Mouse (Mus musculus) bone marrow, adult 2 months (tissue): Measurements from ENCODE around the gene Rmdn2. TPM values are rescaled to one million over a fixed set of nuclear protein-coding genes. Genes with fewer than 3 reads are reported as not detected.

Experiments used
- H3K27ac ChIP-seq: fragments of 200-500 bp; 2 replicates; pipeline ENCODE4 v1.5.1; 2012; ENCODE audit warnings: low read depth, mild to moderate bottlenecking, control low read depth, inconsistent platforms, low read length; ENCODE audit not compliant: control insufficient read depth, poor library complexity, insufficient read depth
- H3K4me1 ChIP-seq: fragments of 200-500 bp; 2 replicates; pipeline ENCODE4 v1.6.1; 2011; ENCODE audit warnings: low read length; ENCODE audit not compliant: control insufficient read depth, insufficient read depth
- H3K4me3 ChIP-seq: fragments of 200-500 bp; replicated peaks from 2 replicates; pipeline ENCODE3; 2011; ENCODE audit warnings: mild to moderate bottlenecking, low read depth, low read length, control low read depth; ENCODE audit not compliant: control insufficient read depth
- CTCF ChIP-seq: fragments of 200-500 bp; IDR thresholded peaks from 2 replicates; pipeline ENCODE4 v1.5.1; 2011; ENCODE audit warnings: low read length, control low read depth; ENCODE audit not compliant: control insufficient read depth, insufficient read depth
- POLR2A ChIP-seq: fragments of 200-500 bp; IDR thresholded peaks from 2 replicates; pipeline ENCODE4 v1.6.1; 2011; ENCODE audit warnings: low read depth, mild to moderate bottlenecking, control low read depth, low read length, borderline replicate concordance; ENCODE audit not compliant: control insufficient read depth
- WGBS: fragments of 180-500 bp; shearing (Covaris S2); methylation state at CpG from one replicate; pipeline ENCODE4 v1.1.7; 2018; 5-methylcytosine and 5-hydroxymethylcytosine counted together
- polyA plus RNA-seq: library from polyadenylated mRNA; stranded (reverse); fragments of >200 nt; gene quantifications from 2 replicates; pipeline ENCODE4 v1.2.4, GENCODE M21; 2011; ENCODE audit warnings: low replicate concordance; ENCODE audit not compliant: missing spikeins, insufficient read depth, insufficient read length

The Rmdn2 gene
- polyA plus RNA-seq, 1 experiment = not detected

DNA sequence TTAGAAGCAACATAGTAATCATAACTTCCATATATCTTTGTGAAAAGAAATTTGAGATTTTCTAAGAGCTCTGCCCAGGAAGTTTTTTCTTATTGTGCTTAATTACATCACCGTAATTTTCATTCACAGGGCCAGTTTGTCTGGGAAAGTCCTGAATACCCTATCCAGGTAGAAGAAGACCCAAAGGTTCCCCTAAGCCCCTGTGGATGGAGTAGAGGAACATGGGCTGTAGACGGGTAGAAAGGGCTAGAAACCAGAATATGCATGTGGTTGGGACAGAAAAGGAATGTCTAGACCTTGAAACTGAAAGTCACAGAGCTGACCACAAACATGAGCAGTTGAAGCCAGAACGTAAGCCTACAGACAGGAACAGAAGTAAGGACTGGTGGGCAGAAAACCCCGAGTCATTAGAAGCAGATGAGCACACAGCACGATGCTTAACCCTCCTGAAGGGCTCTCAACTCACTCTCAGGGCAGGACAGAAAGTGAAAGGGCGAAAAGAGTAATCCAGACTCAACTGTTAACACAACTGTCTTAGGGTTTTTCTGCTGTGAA, 27.3 kb upstream of the Rmdn2 start:
- no peak overlapping the region for H3K27ac ChIP-seq
- no peak overlapping the region for H3K4me3 ChIP-seq
- TF ChIP-seq CTCF (no peak), POLR2A (no peak)
- 9% methylated on average over 6 of the region's 6 CpGs for WGBS
- H3K4me1 ChIP-seq = no peaks in the 10 kb centered on the region

DNA sequence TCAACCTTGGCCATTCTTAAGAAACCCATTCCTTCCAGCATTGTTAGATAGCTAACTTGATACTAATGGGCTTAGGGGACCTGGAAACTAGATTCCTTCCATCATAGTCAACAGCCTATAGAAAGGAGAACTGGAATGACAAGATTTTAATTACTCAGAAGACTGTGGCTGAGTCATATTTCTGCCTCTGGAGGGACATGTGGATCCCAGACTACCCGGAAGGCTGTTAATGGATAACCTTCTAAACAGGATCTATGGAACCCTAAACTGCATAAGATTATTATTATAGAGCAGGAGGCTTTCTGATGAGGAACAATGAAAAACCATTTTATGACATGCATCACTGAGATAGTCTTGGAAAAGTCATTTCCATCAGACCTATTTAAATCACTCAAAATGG, 21.8 kb upstream of the Rmdn2 start:
- WGBS = 83% methylated on average over 1 of the region's 1 CpGs
- Histone ChIP-seq H3K4me3 (no peak overlapping the region), H3K27ac (no peak overlapping the region), H3K4me1 (no peaks in the 10 kb centered on the region)
- TF ChIP-seq CTCF (no peak), POLR2A (no peak)

DNA sequence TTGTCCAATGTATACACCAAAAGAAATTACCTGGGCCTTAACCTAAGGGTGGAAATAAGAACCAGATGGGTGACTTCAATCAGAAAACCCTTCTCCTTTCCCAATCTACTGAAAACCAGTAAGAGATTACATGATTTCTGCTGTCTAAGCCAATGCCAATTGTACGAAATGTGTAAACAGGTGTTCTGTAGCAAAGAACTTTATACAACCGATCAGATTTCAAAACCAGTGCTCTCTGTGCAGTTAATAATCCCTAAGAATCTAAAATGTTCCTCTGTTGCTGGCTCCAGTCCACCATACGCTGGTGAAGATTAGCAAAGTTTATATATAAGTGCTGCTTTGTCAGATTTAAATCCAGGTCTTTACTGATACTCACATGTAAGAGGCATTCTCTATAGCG, 15.7 kb upstream of the Rmdn2 start:
- Histone ChIP-seq H3K4me1 (no peaks in the 10 kb centered on the region), H3K27ac (no peak overlapping the region), H3K4me3 (no peak overlapping the region)
- WGBS = 79% methylated on average over 4 of the region's 4 CpGs
- TF ChIP-seq CTCF = no peak
- no peak for TF ChIP-seq POLR2A

DNA sequence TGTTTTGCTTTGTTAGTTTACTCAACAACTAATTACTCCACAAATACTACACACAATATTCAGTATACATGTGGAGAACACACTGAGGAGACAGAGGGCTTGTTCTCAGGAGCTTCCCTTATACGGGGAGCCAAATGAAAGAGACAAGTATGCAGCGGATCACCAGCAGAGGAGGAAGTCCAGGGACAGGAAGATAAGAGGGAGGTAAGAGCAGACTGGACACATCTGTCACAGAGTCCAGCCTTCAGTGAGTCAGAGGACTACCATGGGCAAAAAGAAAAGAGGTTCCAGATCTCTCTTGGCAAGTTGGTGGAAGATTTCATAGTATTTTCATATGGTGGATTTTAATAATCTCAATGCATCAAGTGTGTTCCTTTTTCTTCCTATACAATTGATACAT, 13.5 kb upstream of the Rmdn2 start:
- 17% methylated on average over 2 of the region's 2 CpGs for WGBS
- H3K4me3 ChIP-seq = no peak overlapping the region
- TF ChIP-seq POLR2A = no peak
- H3K27ac ChIP-seq = no peak overlapping the region
- H3K4me1 ChIP-seq = no peaks in the 10 kb centered on the region

DNA sequence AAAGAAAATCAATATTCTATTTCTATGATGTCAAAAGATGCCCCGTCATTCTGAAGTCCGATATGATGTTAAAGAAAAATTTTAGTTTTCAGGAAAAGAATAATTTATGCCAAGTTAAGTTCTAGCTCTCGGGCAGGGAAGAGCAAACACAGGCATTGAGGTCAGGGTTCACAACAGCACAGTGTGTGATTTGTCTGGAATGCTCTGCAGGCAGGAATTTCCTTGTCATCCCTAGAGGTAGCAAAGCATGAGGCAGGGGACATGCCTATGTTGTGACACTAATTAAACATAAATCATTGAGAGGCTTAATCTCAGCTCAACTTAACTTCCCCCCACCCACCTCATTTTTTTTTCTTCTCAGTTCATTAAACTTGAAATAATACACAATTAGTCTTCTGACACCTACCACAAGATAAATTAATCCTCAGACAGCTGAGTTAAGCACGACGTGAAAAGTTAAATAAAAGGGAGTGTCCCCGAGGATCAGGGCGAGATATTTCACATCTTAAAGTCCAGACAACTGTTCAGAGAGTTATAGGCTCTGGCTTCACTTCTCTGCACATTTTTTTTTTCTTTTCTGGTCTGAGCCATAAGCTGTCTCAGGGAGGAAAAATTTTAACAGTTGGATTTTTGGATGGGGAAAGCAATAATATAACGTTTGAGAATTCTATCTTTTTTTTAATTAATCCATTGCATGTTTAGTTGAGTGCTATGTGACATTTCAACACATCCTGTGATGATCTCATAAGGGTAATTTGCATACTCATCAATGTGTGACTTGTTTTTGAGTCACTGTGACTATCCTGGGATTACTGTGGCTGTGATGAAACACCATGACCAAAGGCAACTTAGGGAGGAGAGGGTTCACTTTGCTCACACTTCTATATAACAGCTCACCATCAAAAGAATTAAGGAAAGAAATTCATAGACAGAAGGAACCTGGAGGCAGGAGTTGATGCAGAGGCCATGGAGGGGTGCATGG, 12.8 kb upstream of the Rmdn2 start:
- no peak for TF ChIP-seq POLR2A
- no peak for TF ChIP-seq CTCF
- H3K4me1 ChIP-seq = no peaks in the 10 kb centered on the region
- H3K4me3 ChIP-seq = no peak overlapping the region
- H3K27ac ChIP-seq = no peak overlapping the region
- WGBS = 61% methylated on average over 8 of the region's 8 CpGs

DNA sequence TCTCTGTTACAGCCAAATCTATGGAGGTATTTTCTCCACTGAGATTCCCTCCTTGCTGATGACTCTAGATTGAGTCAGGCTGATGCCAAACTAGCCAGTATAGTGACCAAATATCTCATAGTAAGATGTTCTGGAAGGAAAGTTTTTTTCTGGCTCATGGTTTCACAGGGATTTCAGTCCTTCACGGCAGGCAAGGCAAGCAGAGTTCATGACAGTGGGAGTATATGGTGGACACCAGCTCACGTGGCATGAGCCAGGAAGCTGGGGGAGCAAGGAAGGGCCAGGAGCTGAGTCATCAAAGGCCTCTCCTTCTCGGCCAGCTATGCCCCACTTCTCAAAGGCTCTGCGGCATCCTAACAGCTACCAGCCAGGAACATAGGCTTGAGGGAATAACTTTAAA, 11.6 kb upstream of the Rmdn2 start:
- H3K4me1 ChIP-seq = no peaks in the 10 kb centered on the region
- 61% methylated on average over 4 of the region's 4 CpGs for WGBS
- H3K4me3 ChIP-seq = no peak overlapping the region
- TF ChIP-seq POLR2A = no peak
- no peak for TF ChIP-seq CTCF
- H3K27ac ChIP-seq = no peak overlapping the region

DNA sequence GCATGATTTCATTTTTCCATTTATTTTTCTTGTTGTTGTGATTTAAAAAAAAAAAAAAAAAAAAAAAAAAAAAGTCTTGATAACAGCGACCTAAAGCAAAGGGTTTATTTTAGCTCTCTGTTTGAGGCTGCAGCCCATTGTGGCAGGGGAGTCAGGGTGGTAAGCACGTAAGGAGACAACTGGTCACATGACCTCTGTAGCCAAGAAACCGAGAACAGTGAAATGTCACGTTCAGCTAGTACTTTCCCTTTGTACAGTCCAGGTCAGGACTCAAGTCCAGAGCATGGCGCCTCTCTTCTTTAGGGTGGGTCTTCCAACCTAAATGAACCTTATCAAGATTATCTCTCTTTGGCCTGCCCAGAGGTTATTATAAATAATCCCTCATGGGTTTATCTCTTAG, 9.3 kb upstream of the Rmdn2 start:
- H3K27ac ChIP-seq = no peak overlapping the region
- TF ChIP-seq CTCF = no peak
- no peaks in the 10 kb centered on the region for H3K4me1 ChIP-seq
- WGBS = 75% methylated on average over 5 of the region's 5 CpGs
- no peak overlapping the region for H3K4me3 ChIP-seq

DNA sequence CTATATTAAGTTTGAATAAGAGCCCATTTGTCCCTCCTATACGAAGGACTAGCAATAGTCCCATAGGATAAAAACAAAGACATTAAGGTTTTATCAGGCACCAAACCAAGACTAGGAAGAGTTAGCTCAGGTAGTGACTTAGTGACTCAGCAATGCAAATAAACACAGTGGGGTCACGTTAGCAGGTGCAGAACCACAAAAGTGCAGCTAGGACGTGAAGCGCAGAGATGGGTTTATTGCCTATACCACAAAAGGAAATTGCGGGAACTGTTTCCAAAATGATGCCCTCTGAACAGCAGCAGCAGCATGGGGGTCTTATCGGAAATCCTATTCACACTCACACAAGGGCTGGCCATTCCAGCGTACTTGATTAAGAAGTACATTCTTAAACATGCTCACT, 8.2 kb upstream of the Rmdn2 start:
- no peak overlapping the region for H3K27ac ChIP-seq
- H3K4me1 ChIP-seq = no peaks in the 10 kb centered on the region
- H3K4me3 ChIP-seq = no peak overlapping the region
- WGBS = 62% methylated on average over 7 of the region's 7 CpGs
- TF ChIP-seq POLR2A = no peak
- TF ChIP-seq CTCF = no peak
